Mouse (Mus musculus) testis, adult 2 months (tissue): ENCODE results near the gene Arl1. TPM values are rescaled to one million over a fixed set of nuclear protein-coding genes. Genes with fewer than 3 reads are reported as not detected.

ENCODE experiments used
- H3K27ac ChIP-seq: fragments of 200-500 bp; 2 replicates; pipeline ENCODE4 v1.5.1; 2012; ENCODE audit warnings: low read depth, low read length; ENCODE audit not compliant: control insufficient read depth, insufficient read depth
- H3K27me3 ChIP-seq: fragments of 200-500 bp; 2 replicates; pipeline ENCODE4 v1.6.1; 2012; ENCODE audit warnings: mild to moderate bottlenecking, low read length, moderate library complexity; ENCODE audit not compliant: control insufficient read depth, insufficient read depth
- H3K36me3 ChIP-seq: fragments of 200-500 bp; 2 replicates; pipeline ENCODE4 v1.6.1; 2012; ENCODE audit warnings: mild to moderate bottlenecking, low read length; ENCODE audit not compliant: control insufficient read depth, insufficient read depth
- H3K4me1 ChIP-seq: fragments of 200-500 bp; 2 replicates; pipeline ENCODE4 v1.6.1; 2012; ENCODE audit warnings: low read length; ENCODE audit not compliant: control insufficient read depth, insufficient read depth
- H3K4me3 ChIP-seq: fragments of 200-500 bp; 2 replicates; pipeline ENCODE4 v1.5.1; 2012; ENCODE audit warnings: low read depth, mild to moderate bottlenecking, low read length, moderate library complexity, mixed read lengths; ENCODE audit not compliant: control insufficient read depth
- CTCF ChIP-seq: fragments of 200-500 bp; IDR thresholded peaks from 2 replicates; pipeline ENCODE4 v1.5.1; 2012; ENCODE audit warnings: low read depth, mild to moderate bottlenecking, inconsistent platforms, low read length, moderate library complexity; ENCODE audit not compliant: control insufficient read depth, insufficient read depth, insufficient replicate concordance
- POLR2A ChIP-seq: fragments of 200-500 bp; IDR thresholded peaks from 2 replicates; pipeline ENCODE4 v1.6.1; 2012; ENCODE audit warnings: low read depth, mild to moderate bottlenecking, inconsistent platforms, low read length, moderate library complexity; ENCODE audit not compliant: control insufficient read depth
- polyA plus RNA-seq: library from polyadenylated mRNA; depleted of rRNA; stranded (reverse); fragments of >200 nt; gene quantifications from 2 replicates; pipeline ENCODE4 v1.2.3, GENCODE M21; 2012; rRNA removed

Arl1 gene
- 28.9 and 32.6 TPM in 2 replicates for polyA plus RNA-seq

- Histone ChIP-seq H3K4me1 (peaks cover 2% of the 10 kb centered on the region; the same call in 1 of the 2 replicates), H3K4me3 (peak within 1 kb of the TSS; percentile 99), H3K27me3 (no peaks in the 10 kb centered on the region), H3K36me3 (no peaks in the 10 kb centered on the region), H3K27ac (peak within 1 kb of the TSS; percentile 90)
- peak; percentile 55; the same call in 1 of the 2 replicates for TF ChIP-seq POLR2A
- no peak for TF ChIP-seq CTCF
Observed at GRCm38 (mm10) chr10:88730571-88731495, at the start of gene Arl1. Gene Arl1, plus strand, starts transcription at chr10:88730858.

DNA sequence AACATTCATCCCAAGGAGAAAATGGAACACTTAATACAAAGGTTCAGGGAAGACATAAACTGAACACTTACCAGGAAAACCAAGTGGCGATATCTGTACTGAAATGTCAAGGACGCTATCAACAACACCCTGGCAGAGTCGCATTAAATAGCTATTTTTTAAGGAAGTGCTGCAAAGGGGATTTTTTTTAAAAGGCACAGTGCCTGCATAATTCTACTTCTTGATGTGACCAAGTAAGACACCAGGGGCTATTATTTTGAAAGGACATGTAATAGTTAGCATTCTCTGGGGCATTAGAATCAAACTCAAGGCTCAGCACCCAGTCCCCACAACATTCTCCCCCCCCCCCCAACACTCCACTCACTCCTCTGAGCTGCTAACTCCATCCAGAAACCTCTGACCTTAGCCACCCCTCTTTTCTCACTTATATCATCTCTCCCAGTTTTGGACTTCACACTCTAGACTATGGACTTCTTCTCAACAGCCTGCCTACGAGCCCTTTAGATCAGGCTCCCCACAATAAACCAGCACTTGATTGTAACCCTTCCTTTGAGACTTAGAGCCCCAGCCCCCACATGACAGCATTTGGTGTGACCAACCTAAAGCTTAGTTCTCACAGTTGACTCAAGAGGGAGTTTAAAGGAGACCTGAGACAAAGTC is 47.6 kb upstream of the Arl1 start:
- H3K27me3 ChIP-seq = no peaks in the 10 kb centered on the region
- no peaks in the 10 kb centered on the region for H3K36me3 ChIP-seq
- no peak for TF ChIP-seq POLR2A
- no peak for TF ChIP-seq CTCF
- no peak overlapping the region for H3K27ac ChIP-seq
- H3K4me1 ChIP-seq = no peaks in the 10 kb centered on the region
- H3K4me3 ChIP-seq = no peak overlapping the region

DNA sequence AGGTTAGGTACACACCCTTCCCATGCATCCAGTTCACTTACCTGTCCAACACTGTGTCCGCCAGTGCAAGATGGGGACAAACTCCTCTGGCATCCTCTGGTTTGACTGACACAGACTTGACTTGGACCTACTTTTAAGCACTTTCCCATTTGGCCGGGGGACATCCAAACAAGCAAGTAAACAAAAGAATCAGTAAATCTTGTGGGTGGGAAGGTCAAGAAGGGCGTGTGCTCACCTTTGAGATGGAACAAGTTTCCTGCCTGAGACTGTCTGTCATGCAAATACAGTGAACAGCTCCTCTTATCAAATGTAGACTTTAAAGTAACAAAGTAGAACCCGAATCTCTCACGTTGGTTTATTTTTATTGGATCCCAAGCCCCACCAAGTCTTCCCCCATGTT is 45.7 kb upstream of the Arl1 start, which contains the start of gene Spic:
Spic (minus strand) TSS at position 91 of the 400 bp plus-strand sequence.
- H3K4me3 ChIP-seq = no peak within 1 kb of the TSS
- H3K27ac ChIP-seq = no peak within 1 kb of the TSS
- H3K36me3 ChIP-seq = no peaks in the 10 kb centered on the region
- H3K27me3 ChIP-seq = no peaks in the 10 kb centered on the region
- H3K4me1 ChIP-seq = no peaks in the 10 kb centered on the region
- TF ChIP-seq CTCF = no peak
- no peak for TF ChIP-seq POLR2A

GRCm38 (mm10) chr10:88700938-88701337 is 29.7 kb upstream of the Arl1 start:
- Histone ChIP-seq H3K36me3 (no peaks in the 10 kb centered on the region), H3K27ac (no peak overlapping the region), H3K27me3 (no peaks in the 10 kb centered on the region), H3K4me1 (no peaks in the 10 kb centered on the region), H3K4me3 (no peak overlapping the region)
- TF ChIP-seq CTCF (no peak), POLR2A (no peak)

GRCm38 (mm10) chr10:88708671-88709523 is 21.8 kb upstream of the Arl1 start:
- H3K36me3 ChIP-seq = no peaks in the 10 kb centered on the region
- H3K27ac ChIP-seq = no peak overlapping the region
- no peaks in the 10 kb centered on the region for H3K4me1 ChIP-seq
- no peak overlapping the region for H3K4me3 ChIP-seq
- no peaks in the 10 kb centered on the region for H3K27me3 ChIP-seq
- no peak for TF ChIP-seq POLR2A

DNA sequence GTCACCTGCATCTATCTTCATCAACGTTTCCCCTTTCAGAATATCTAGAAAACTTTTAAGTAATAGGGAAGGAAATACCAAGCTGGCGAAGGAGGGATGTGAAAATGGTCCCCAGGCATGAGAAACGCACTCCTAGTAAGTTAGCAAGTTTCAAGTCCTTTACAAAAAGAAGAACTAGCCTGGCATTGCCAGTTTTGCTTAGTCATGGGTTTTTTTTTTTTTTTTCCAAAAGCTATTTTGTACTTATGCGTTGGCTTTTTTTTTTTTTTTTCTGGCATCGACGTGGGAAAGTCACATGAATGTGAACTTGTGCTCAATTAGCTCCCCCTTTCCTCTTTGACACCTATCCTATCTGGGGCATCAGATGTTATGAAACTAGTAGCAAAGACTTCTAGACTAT is 18.3 kb upstream of the Arl1 start:
- TF ChIP-seq POLR2A (no peak), CTCF (no peak)
- Histone ChIP-seq H3K4me3 (no peak overlapping the region), H3K27me3 (no peaks in the 10 kb centered on the region)

More for the DNA sequence above, 18.3 kb upstream of the Arl1 start:
- H3K4me1 ChIP-seq = peaks cover 2% of the 10 kb centered on the region
- H3K27ac ChIP-seq = no peak overlapping the region
- H3K36me3 ChIP-seq = no peaks in the 10 kb centered on the region
